Mouse (Mus musculus): ENCODE results near the gene Actl6a.

DNA sequence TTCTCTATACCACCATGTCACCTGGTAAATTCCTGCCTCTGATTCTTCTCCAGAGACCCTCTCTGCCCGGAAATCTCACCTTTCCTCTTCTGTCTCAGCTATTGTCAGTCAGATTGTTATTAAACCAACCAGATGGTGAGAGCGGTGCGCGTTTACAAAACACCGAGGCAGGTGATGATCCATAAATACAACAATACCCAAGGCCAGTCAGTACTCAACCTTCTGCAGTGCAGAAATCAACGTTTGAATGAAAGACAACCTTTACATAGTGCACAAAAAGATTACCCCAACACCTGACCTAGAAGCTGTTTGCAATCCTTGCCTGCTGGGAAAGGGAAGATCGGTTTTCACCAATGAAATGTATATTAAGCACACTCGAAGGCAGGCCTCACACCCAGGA is 56.9 kb downstream of the Actl6a start:
- TF ChIP-seq CTCF (IDR thresholded peaks at IDR 0.05; ENCODE audit: low read depth): no peak
- no peak for TF ChIP-seq EP300 (IDR thresholded peaks at IDR 0.05; ENCODE audit: low read depth)
